Mouse (Mus musculus): ENCODE results near the gene Ifna1.
"Not testable (repeated sequence)": the region's sequence is repeated elsewhere in the genome, so short reads cannot be mapped to it uniquely, and the experiment has no call there.

Gene Ifna1

DNA sequence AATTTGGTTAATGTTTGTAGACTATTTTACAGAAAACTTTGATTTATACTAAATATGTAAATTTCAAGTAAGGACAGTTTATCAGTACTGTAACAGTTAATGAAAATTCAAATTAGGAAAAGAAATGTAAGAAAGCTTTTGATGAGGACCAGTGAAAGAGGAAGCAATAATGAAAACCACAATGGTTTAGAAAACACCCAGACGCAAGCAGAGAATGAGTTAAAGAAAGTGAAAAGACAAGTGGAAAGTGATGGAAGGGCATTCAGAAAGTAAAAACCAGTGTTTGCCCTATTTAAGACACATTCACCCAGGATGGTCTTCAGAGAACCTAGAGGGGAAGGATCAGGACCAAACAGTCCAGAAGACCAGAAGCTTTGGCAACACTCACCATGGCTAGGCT, at the start of gene Ifna1:
Ifna1 (plus strand) TSS at position 390 of the 400 bp plus-strand sequence.
- DNase-seq (ENCODE audit: low spot score), result no peak

DNA sequence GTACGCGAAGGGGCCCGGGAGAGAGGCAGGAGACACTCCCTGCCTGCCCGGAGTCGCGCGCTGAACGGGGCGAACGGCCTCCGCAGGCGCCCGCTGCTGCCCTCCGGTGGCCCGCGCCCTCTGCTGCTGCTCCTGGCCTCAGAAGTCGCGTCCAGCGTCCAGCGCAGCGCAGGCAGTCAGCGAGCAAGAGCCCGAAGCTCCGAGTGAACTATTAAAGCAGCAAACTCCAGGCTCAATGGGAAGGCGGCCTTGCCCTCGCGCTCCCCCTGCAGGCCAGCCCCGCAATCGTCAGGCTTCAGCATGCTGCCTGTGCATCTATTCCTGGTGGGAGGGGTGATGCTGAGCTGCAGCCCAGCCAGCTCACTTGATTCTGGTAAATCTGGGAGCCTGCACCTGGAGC, 46.9 kb upstream of the Ifna1 start, which contains the start of gene Gm13287:
Gm13287 (plus strand) TSS at position 301 of the 400 bp plus-strand sequence.
- not testable (repeated sequence) for DNase-seq (ENCODE audit: low spot score)

- not testable (repeated sequence) for DNase-seq (ENCODE audit: low spot score)
Measured at GRCm38 (mm10) chr4:88805231-88805630, 44.7 kb upstream of the Ifna1 start, which contains the start of gene Gm13288. TSS of gene Gm13288 (plus strand) at chr4:88805531.

DNA sequence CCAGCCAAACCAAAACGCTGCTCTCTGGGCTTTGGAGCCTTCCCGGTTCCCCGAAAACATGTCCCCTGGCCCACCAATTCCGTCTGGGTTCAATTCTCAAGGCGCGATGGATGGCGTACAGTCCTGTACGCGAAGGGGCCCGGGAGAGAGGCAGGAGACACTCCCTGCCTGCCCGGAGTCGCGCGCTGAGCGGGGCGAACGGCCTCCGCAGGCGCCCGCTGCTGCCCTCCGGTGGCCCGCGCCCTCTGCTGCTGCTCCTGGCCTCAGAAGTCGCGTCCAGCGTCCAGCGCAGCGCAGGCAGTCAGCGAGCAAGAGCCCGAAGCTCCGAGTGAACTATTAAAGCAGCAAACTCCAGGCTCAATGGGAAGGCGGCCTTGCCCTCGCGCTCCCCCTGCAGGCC, 44.1 kb upstream of the Ifna1 start:
- peak; percentile 49 for DNase-seq (ENCODE audit: low spot score)

GRCm38 (mm10) chr4:88815928-88816327, 34.0 kb upstream of the Ifna1 start, which contains the start of gene Ifna7:
TSS of gene Ifna7 (plus strand) at chr4:88816228.
- DNase-seq (ENCODE audit: low spot score), result no peak

DNA sequence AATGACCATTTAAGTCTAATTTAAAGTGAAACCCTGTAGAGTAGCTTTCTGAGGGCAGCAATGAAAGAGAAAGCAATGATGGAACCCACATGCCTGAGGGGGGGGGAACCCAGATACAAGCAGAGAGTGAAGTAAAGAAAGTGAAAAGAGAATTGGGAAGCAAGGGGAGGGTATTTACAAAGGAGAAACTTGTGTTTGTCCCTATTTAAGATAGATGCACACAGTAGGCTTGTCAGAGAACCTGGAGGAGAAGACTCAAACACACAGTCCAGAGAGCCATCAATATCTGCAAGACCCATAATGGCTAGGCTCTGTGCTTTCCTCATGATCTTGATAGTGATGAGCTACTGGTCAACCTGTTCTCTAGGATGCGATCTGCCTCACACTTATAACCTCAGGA, 30.2 kb upstream of the Ifna1 start, which contains the start of gene Ifna11:
Ifna11 (plus strand) TSS at position 301 of the 400 bp plus-strand sequence.
- no peak for DNase-seq (ENCODE audit: low spot score)

DNA sequence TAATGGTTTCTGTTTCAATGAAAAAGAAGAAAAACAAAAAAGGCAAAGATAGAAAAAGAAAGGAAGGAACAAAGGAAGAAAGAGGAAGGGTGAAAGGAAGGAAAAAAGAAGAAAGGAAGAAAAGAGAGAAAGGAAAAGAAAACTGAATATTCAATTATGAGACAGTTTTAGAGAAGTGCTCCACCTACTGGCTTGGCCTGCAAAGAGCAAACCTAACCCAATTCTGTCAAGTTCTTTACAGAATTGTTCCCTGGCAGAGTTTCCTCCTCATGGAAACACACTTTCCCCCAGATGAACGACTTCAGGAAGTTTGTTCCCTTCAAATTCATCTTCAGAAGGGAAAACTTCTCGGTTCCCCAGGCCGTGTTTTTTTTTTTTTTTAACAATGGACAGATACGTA, 26.9 kb upstream of the Ifna1 start:
- no peak for DNase-seq (ENCODE audit: low spot score)

DNA sequence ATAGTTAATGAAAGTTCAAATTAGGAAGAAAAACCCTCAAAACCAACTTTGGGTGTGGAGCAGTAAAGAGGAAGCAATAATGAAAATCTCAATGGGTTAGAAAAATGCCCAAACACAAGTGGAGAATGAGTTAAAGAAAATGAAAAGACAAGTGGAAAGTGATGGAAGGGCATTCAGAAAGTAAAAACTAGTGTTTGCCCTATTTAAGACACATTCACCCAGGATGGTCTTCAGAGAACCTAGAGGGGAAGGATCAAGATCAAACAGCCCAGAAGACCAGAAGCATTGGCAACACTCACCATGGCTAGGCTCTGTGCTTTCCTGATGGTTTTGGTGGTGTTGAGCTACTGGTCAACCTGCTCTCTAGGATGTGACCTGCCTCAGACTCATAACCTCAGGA, 22.8 kb upstream of the Ifna1 start, which contains the start of gene Ifna6:
Ifna6 (plus strand) TSS at position 301 of the 400 bp plus-strand sequence.
- not testable (repeated sequence) for DNase-seq (ENCODE audit: low spot score)

DNA sequence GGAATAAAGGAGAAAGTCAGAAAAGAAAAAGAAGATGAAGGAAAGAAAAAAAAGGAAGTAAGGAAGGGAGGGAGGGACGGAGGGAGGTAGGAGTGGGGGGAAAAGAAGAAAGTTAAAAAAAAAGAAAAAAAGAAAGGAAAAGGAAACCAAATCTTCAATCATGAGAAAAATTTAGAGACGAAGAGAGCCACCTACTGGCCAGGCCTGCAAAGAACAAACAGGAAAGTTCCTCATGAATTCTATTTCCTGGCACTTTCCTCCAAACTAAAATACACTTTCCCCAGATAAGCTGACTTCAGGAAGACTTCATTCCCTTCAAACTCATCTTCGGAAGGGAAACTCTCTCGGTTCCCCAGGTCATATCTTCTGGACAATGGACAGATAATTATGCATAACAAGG, 19.4 kb upstream of the Ifna1 start:
- DNase-seq (ENCODE audit: low spot score), result no peak

DNA sequence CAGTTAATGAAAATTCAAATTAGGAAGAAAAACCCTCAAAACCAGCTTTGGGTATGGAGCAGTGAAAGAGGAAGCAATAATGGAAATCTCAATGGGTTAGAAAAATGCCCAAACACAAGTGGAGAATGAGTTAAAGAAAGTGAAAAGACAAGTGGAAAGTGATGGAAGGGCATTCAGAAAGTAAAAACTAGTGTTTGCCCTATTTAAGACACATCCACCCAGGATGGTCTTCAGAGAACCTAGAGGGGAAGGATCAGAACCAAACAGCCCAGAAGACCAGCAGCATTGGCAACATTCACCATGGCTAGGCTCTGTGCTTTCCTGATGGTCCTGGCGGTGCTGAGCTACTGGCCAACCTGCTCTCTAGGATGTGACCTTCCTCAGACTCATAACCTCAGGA, 14.7 kb upstream of the Ifna1 start, which contains the start of gene Ifna5:
Ifna5 (plus strand) TSS at position 301 of the 400 bp plus-strand sequence.
- not testable (repeated sequence) for DNase-seq (ENCODE audit: low spot score)

DNA sequence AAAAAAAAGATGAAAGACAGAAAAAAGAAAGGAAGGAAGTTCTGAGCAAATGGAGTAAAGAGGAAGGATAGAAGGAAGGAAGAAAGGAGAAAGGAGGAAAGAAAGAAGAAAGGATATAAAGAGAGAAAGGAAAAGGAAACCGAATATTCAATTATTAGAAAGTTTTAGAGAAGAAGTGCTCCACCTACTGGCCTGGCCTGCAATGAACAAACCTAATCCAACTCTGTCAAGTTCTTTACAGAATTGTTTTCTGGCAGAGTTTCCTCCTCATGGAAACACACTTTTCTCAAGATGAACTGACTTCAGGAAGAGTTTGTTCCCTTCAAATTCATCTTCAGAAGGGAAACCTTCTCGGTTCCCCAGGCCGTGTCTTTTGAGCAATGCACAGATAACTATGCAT, 11.1 kb upstream of the Ifna1 start:
- DNase-seq (ENCODE audit: low spot score), result no peak

- DNase-seq (ENCODE audit: low spot score), result no peak
Measured at GRCm38 (mm10) chr4:88840058-88840457, 9.8 kb upstream of the Ifna1 start.

DNA sequence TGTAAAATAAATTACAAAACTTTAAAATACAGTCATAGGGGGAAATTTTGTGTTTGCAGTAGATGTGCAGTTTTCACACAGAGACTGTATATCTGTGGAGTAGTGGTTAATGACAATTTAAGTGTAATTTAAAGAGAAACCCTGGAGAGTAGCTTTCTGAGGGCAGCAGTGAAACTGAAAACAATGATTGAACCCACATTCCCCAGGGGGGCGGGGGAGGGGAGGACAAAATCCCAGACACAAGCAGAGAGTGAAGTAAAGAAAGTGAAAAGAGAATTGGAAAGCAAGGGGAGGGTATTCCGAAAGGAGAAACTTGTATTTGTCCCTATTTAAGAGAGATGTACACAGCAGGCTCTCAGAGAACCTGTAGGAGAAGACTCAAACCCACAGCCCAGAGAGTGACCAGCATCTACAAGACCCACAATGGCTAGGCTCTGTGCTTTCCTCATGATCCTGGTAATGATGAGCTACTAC, 8.4 kb upstream of the Ifna1 start, which contains the start of gene Ifna4:
Ifna4 (plus strand) TSS at position 424 of the 474 bp plus-strand sequence.
- no peak for DNase-seq (ENCODE audit: low spot score)

DNA sequence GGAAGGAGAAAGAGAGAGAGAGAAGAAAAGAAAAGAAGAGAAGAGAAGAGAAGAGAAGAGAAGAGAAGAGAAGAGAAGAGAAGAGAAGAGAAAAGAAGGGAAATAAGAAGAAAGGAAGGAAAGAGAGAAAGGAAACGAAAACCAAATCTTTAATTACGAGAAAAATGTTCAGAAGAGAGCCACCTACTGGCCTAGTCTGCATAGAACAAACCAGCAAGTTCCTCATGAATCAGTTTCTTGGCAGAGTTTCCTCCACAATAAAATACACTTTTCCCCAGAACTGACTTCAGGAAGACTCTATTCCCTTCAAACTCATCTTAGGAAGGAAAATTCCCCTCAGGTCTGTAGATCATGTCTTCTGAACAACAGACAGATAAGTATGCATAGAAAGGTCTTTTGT, 4.6 kb upstream of the Ifna1 start:
- DNase-seq (ENCODE audit: low spot score), result no peak

- DNase-seq (ENCODE audit: low spot score), result no peak
Measured at GRCm38 (mm10) chr4:88851026-88851763, 1.3 kb downstream of the Ifna1 start.

GRCm38 (mm10) chr4:88859214-88859613, 9.3 kb downstream of the Ifna1 start:
- no peak for DNase-seq (ENCODE audit: low spot score)

DNA sequence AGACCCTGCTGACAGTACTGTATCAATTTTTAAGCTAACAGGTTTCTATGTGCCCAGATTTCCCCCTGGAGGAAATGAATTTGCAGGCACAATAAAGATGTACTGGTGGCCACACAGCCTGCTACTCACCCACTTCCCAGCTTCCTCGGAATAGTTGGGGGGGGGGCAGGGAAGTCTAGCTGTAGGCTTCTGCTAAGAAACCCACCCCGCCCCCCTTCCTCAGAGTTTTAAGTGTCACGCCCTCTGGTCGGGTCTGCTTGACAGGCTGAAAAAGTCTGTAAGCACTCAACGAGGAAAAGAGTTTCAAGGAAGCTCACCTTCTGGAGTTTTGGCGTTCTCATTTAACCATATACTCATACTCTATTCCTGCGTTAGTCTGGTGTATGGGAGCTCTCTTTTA, 13.4 kb downstream of the Ifna1 start:
- no peak for DNase-seq (ENCODE audit: low spot score)

- DNase-seq (ENCODE audit: low spot score), result no peak
Measured at GRCm38 (mm10) chr4:88864599-88864998, 14.7 kb downstream of the Ifna1 start.

DNA sequence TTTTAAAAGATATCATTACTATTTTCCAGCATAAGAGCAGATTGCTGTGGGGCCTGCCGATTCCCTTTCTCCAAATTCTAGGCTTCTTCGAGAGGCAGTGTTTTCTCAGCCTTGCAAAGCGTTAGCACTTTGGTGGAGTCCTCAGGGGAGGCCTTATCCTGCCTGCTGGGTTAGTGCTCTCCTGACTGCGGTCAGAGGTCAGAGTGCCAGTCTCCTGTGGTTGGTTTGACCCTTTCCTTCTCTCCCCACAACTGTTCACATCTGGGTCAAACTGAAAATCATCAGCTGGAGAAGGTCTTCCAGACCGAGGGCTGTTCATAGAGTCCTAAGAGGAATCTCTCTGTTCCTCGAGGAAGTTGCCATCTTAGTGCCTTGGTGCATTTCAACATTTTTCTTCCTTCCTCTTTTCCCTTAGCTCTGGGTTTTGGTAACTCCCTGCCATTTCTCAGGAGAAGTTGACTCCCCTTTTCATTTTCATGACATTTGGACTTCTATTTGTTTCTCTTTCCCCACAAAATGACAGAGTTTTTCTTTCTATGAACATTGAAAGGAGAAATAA, 15.2 kb downstream of the Ifna1 start:
- no peak for DNase-seq (ENCODE audit: low spot score)

- DNase-seq (ENCODE audit: low spot score), result peak; percentile 69
Measured at GRCm38 (mm10) chr4:88867366-88867925, 17.6 kb downstream of the Ifna1 start.

GRCm38 (mm10) chr4:88867926-88868911, 18.3 kb downstream of the Ifna1 start:
- DNase-seq (ENCODE audit: low spot score), result peak; percentile 14

Measured in ovary, postnatal 36 days (tissue).